Mouse (Mus musculus): Measurements from ENCODE around the gene Nln. TPM values are rescaled to one million over a fixed set of nuclear protein-coding genes. Genes with fewer than 3 reads are reported as not detected.
A peak's percentile ranks its signal among the peaks of the same experiment; 100 is the strongest.

Nln gene
- polyA plus RNA-seq, 1 experiment from 2014 or later = 21.8 TPM

DNA sequence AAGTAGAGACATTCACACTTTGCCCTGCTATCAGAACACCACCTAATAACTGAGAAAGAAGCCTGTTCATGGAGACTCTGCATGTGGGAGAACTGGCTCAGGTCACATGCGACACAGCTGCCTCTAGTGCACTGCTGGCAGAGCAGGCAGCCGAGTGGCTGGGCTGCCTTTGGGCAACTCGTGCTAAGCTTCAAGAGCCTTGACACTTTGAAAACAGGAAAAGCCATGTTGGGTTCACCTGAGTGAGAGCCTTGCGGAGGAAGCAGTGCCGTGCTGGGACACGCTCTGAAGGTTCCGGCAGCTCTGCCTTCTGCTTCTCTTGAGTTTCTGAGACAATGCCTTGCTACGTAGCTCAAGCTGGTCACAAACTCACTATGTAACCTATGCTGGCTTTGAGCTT is 66.7 kb downstream of the Nln start:
- no peak for ATAC-seq (replicated peaks; ENCODE audit: extremely low read depth, insufficient read depth, low FRiP score)
- H3K27ac ChIP-seq (ENCODE audit: low read length) = no peak overlapping the region
- WGBS = 83% methylated on average over 8 of the region's 8 CpGs
- H3K9me3 ChIP-seq (replicated peaks; ENCODE audit: control insufficient read depth, low read length) = no peaks in the 10 kb centered on the region
- no peaks in the 10 kb centered on the region for H3K27me3 ChIP-seq (ENCODE audit: control insufficient read depth, insufficient read depth, low read length)
- H3K4me2 ChIP-seq (ENCODE audit: low read depth, low read length) = no peak overlapping the region
- peaks cover 3% of the 10 kb centered on the region; the same call in 1 of the 2 replicates for H3K36me3 ChIP-seq (ENCODE audit: control insufficient read depth, insufficient read depth)
- H3K9ac ChIP-seq (ENCODE audit: low read length) = no peak overlapping the region
- H3K4me1 ChIP-seq (ENCODE audit: control insufficient read depth, insufficient read depth, low read length) = peaks cover 13% of the 10 kb centered on the region
- no peak overlapping the region for H3K4me3 ChIP-seq (ENCODE audit: low read length)

DNA sequence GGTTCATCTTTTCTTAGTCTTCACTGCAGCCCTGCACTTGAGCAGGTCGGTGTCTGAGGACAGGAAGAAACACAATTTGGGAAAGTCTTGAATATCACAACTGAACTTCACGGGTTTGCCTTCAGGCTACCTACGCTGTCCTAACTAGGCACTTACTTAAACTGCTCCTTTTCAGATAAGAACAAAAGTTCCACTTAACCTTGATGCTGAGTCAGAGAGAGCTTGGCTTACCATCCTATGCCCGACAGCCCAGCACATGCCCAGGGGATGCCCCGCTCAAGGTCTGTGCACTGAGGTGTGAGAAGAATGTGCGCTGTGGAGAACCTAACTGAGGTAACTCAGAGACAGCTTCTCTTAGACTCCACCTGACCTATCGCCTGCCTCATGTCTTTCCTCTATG is 67.9 kb downstream of the Nln start:
- H3K9me3 ChIP-seq (replicated peaks; ENCODE audit: control insufficient read depth, low read length) = no peaks in the 10 kb centered on the region
- peaks cover 23% of the 10 kb centered on the region for H3K4me1 ChIP-seq (ENCODE audit: control insufficient read depth, insufficient read depth, low read length)
- ATAC-seq (replicated peaks; ENCODE audit: extremely low read depth, insufficient read depth, low FRiP score) = no peak
- no peaks in the 10 kb centered on the region for H3K27me3 ChIP-seq (ENCODE audit: control insufficient read depth, insufficient read depth, low read length)
- peaks cover 3% of the 10 kb centered on the region; the same call in 1 of the 2 replicates for H3K36me3 ChIP-seq (ENCODE audit: control insufficient read depth, insufficient read depth)
- no peak overlapping the region for H3K27ac ChIP-seq (ENCODE audit: low read length)
- no peak overlapping the region for H3K9ac ChIP-seq (ENCODE audit: low read length)
- no peak overlapping the region for H3K4me2 ChIP-seq (ENCODE audit: low read depth, low read length)
- H3K4me3 ChIP-seq (ENCODE audit: low read length) = no peak overlapping the region
- 82% methylated on average over 7 of the region's 7 CpGs for WGBS

- Histone ChIP-seq H3K27me3 (ENCODE audit: control insufficient read depth, insufficient read depth, low read length) (no peaks in the 10 kb centered on the region), H3K4me2 (ENCODE audit: low read depth, low read length) (no peak overlapping the region), H3K36me3 (ENCODE audit: control insufficient read depth, insufficient read depth) (peaks cover 3% of the 10 kb centered on the region; the same call in 1 of the 2 replicates), H3K4me3 (ENCODE audit: low read length) (no peak overlapping the region), H3K9ac (ENCODE audit: low read length) (no peak overlapping the region), H3K27ac (ENCODE audit: low read length) (no peak overlapping the region), H3K9me3 (replicated peaks; ENCODE audit: control insufficient read depth, low read length) (no peaks in the 10 kb centered on the region), H3K4me1 (ENCODE audit: control insufficient read depth, insufficient read depth, low read length) (peaks cover 23% of the 10 kb centered on the region)
- 68% methylated on average over 4 of the region's 4 CpGs for WGBS
- no peak for ATAC-seq (replicated peaks; ENCODE audit: extremely low read depth, insufficient read depth, low FRiP score)
These were observed 68.5 kb downstream of the Nln start for GRCm38 (mm10) chr13:104040950-104041349.

DNA sequence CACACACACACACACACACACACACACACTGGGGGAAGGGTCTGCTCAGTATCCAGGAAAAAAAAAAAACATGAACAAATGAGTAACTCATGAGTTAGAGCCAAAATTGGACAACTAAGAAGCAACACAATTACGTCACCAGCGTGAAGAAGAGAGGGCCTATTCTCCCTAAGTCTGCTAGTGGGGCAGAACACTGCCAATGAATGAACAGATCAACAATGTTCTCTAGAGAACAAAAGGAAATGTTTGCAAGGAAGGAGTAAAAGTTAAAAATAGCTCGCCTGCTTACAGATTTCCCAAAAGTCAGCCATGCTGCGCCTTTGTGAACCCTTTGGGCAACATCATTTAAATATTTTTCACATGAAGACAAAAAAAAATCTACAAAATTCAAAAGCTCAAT is 69.6 kb downstream of the Nln start:
- Histone ChIP-seq H3K4me3 (ENCODE audit: low read length) (no peak overlapping the region), H3K9ac (ENCODE audit: low read length) (no peak overlapping the region), H3K36me3 (ENCODE audit: control insufficient read depth, insufficient read depth) (no peaks in the 10 kb centered on the region; the same call in 1 of the 2 replicates), H3K27me3 (ENCODE audit: control insufficient read depth, insufficient read depth, low read length) (no peaks in the 10 kb centered on the region), H3K27ac (ENCODE audit: low read length) (peak overlapping the region; percentile 41; the same call in 1 of the 2 replicates), H3K4me2 (ENCODE audit: low read depth, low read length) (no peak overlapping the region), H3K9me3 (replicated peaks; ENCODE audit: control insufficient read depth, low read length) (no peaks in the 10 kb centered on the region), H3K4me1 (ENCODE audit: control insufficient read depth, insufficient read depth, low read length) (peaks cover 32% of the 10 kb centered on the region)
- ATAC-seq (replicated peaks; ENCODE audit: extremely low read depth, insufficient read depth, low FRiP score) = no peak
- 75% methylated on average over 4 of the region's 4 CpGs for WGBS

GRCm38 (mm10) chr13:104038891-104039290 is 70.5 kb downstream of the Nln start:
- WGBS = 94% methylated on average over 7 of the region's 7 CpGs
- Histone ChIP-seq H3K27ac (ENCODE audit: low read length) (no peak overlapping the region), H3K27me3 (ENCODE audit: control insufficient read depth, insufficient read depth, low read length) (no peaks in the 10 kb centered on the region), H3K4me1 (ENCODE audit: control insufficient read depth, insufficient read depth, low read length) (peaks cover 39% of the 10 kb centered on the region), H3K4me3 (ENCODE audit: low read length) (no peak overlapping the region), H3K9me3 (replicated peaks; ENCODE audit: control insufficient read depth, low read length) (no peaks in the 10 kb centered on the region), H3K36me3 (ENCODE audit: control insufficient read depth, insufficient read depth) (no peaks in the 10 kb centered on the region; the same call in 1 of the 2 replicates), H3K9ac (ENCODE audit: low read length) (no peak overlapping the region), H3K4me2 (ENCODE audit: low read depth, low read length) (no peak overlapping the region)
- no peak for ATAC-seq (replicated peaks; ENCODE audit: extremely low read depth, insufficient read depth, low FRiP score)

GRCm38 (mm10) chr13:104038358-104038757 is 71.1 kb downstream of the Nln start:
- Histone ChIP-seq H3K9ac (ENCODE audit: low read length) (no peak overlapping the region), H3K36me3 (ENCODE audit: control insufficient read depth, insufficient read depth) (no peaks in the 10 kb centered on the region; the same call in 1 of the 2 replicates), H3K9me3 (replicated peaks; ENCODE audit: control insufficient read depth, low read length) (no peaks in the 10 kb centered on the region), H3K27me3 (ENCODE audit: control insufficient read depth, insufficient read depth, low read length) (no peaks in the 10 kb centered on the region), H3K4me1 (ENCODE audit: control insufficient read depth, insufficient read depth, low read length) (peaks cover 42% of the 10 kb centered on the region), H3K27ac (ENCODE audit: low read length) (no peak overlapping the region), H3K4me3 (ENCODE audit: low read length) (no peak overlapping the region), H3K4me2 (ENCODE audit: low read depth, low read length) (no peak overlapping the region)
- WGBS = 75% methylated on average over 7 of the region's 7 CpGs
- no peak for ATAC-seq (replicated peaks; ENCODE audit: extremely low read depth, insufficient read depth, low FRiP score)

GRCm38 (mm10) chr13:104037531-104038290 is 71.7 kb downstream of the Nln start:
- Histone ChIP-seq H3K4me2 (ENCODE audit: low read depth, low read length) (no peak overlapping the region), H3K27ac (ENCODE audit: low read length) (no peak overlapping the region), H3K27me3 (ENCODE audit: control insufficient read depth, insufficient read depth, low read length) (no peaks in the 10 kb centered on the region), H3K9ac (ENCODE audit: low read length) (no peak overlapping the region), H3K4me3 (ENCODE audit: low read length) (no peak overlapping the region), H3K36me3 (ENCODE audit: control insufficient read depth, insufficient read depth) (no peaks in the 10 kb centered on the region; the same call in 1 of the 2 replicates), H3K4me1 (ENCODE audit: control insufficient read depth, insufficient read depth, low read length) (peaks cover 47% of the 10 kb centered on the region), H3K9me3 (replicated peaks; ENCODE audit: control insufficient read depth, low read length) (no peaks in the 10 kb centered on the region)
- ATAC-seq (replicated peaks; ENCODE audit: extremely low read depth, insufficient read depth, low FRiP score) = no peak
- 51% methylated on average over 9 of the region's 9 CpGs for WGBS

DNA sequence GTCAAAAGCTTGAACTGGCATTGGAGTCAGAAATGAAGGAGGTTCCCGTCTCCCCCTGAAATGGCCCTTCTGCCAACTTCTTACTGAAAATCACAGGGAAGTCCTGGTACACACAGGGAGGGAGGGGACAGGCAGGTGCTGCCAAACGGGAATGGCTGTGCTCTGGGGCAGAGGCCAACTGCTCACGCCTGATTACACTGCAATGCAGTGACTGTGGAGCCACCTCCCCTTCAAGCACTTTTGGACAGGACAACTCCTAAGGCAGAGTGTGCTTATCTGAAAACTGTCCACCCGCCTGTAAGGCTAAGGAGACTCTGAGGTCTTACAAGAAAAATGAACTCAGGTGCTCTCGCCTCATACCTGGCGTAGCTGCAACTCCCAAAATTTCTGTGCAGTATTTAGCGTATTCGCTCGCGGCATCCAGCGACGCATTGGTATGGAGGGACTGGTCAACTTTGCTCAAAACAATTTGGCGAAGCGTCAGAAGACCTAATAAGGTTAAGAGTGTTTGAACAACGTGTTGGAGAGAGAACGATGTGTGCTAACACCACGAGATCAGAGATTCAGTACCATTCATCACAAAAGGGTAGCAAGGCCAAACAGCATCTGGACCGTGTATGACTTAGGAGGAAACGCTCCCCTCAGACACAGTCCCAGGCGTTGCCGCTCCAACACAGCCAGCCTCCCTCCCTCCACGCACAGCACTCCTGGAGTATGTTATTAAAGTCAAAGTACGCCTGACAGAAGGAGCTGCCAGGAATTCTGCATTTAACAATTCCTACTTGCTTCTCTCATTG is 72.7 kb downstream of the Nln start:
- Histone ChIP-seq H3K4me2 (ENCODE audit: low read depth, low read length) (no peak overlapping the region), H3K36me3 (ENCODE audit: control insufficient read depth, insufficient read depth) (no peaks in the 10 kb centered on the region), H3K9ac (ENCODE audit: low read length) (no peak overlapping the region), H3K4me1 (ENCODE audit: control insufficient read depth, insufficient read depth, low read length) (peaks cover 56% of the 10 kb centered on the region), H3K9me3 (replicated peaks; ENCODE audit: control insufficient read depth, low read length) (no peaks in the 10 kb centered on the region), H3K27ac (ENCODE audit: low read length) (peak overlapping the region; percentile 46), H3K27me3 (ENCODE audit: control insufficient read depth, insufficient read depth, low read length) (no peaks in the 10 kb centered on the region), H3K4me3 (ENCODE audit: low read length) (no peak overlapping the region)
- 0 out of 2 replicates have a peak, but pooled peaks have one; percentile 24 for ATAC-seq (replicated peaks; ENCODE audit: extremely low read depth, insufficient read depth, low FRiP score)
- WGBS = 62% methylated on average over 23 of the region's 23 CpGs

DNA sequence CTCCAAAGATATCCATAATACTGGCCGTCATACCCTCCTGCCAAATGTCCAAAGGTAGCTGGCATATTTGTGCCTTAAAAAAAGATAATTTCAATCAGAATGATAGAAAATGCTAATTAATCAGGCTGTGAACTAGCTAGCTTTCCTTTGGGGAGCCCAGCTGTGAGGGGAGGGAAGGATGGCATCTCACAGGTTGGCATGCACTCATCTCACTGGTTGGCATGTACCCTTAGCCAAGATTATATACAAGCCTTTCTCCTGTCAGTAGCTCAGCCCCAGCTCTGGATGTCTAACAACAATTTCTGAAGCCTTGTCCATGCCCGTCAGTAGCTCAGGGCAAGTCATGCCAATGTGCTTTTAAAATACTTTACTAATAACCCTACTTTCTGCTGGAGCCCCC is 73.8 kb downstream of the Nln start:
- H3K27ac ChIP-seq (ENCODE audit: low read length) = no peak overlapping the region
- WGBS = 84% methylated on average over 2 of the region's 2 CpGs
- H3K4me1 ChIP-seq (ENCODE audit: control insufficient read depth, insufficient read depth, low read length) = peaks cover 57% of the 10 kb centered on the region
- no peak for ATAC-seq (replicated peaks; ENCODE audit: extremely low read depth, insufficient read depth, low FRiP score)
- H3K36me3 ChIP-seq (ENCODE audit: control insufficient read depth, insufficient read depth) = no peaks in the 10 kb centered on the region
- H3K27me3 ChIP-seq (ENCODE audit: control insufficient read depth, insufficient read depth, low read length) = no peaks in the 10 kb centered on the region
- no peak overlapping the region for H3K4me2 ChIP-seq (ENCODE audit: low read depth, low read length)
- no peak overlapping the region for H3K9ac ChIP-seq (ENCODE audit: low read length)
- H3K9me3 ChIP-seq (replicated peaks; ENCODE audit: control insufficient read depth, low read length) = no peaks in the 10 kb centered on the region
- H3K4me3 ChIP-seq (ENCODE audit: low read length) = no peak overlapping the region
